Mouse (Mus musculus): ENCODE measurements around the gene Bcam.

GRCm38 (mm10) chr7:19740269-19740668 is 30.5 kb downstream of the Bcam start:
- peak; percentile 54 for TF ChIP-seq CTCF (IDR thresholded peaks at IDR 0.05)
- no peak for TF ChIP-seq EP300 (IDR thresholded peaks at IDR 0.05; ENCODE audit: insufficient read depth, low read depth, low read length)

All from heart, adult 2 months (tissue).